22 mouse cellular contexts compared by ENCODE assay signal in genomic region chr11:106729656-106730055, GRCm38 (mm10). TPM values are rescaled to one million over a fixed set of nuclear protein-coding genes. Genes with fewer than 3 reads are reported as not detected.
DNase-seq lines count a peak whose midpoint lies in the region; ATAC-seq and TF ChIP-seq lines count a peak whose summit lies in the region.
"Had no signal": no experiment of that assay in that cellular context is flagged by ENCODE, and none has a peak within 500 bp of the region (broad histone marks: within the 10 kb centered on the region; RNA-seq: fewer than 3 reads in every experiment).

No protein-coding gene starts in this region.

- no peaks in the 10 kb centered on the region for H3K36me3 ChIP-seq in heart, embryonic 13.5 days
- H3K36me3 ChIP-seq in kidney, postnatal 0 days (ENCODE audit: insufficient read depth, low read length) = no peaks in the 10 kb centered on the region
- H3K36me3 ChIP-seq: embryonic facial prominence, embryonic 13.5 days; forebrain, embryonic 12.5 days; hindbrain, embryonic 10.5 days; intestine, embryonic 15.5 days had no signal

- 97% methylated on average over 1 of the region's 1 CpGs for WGBS in heart, embryonic 13.5 days
- WGBS in kidney, postnatal 0 days = 96% methylated on average over 1 of the region's 1 CpGs

- H3K4me1 ChIP-seq in heart, embryonic 13.5 days = peaks cover 40% of the 10 kb centered on the region
- no peaks in the 10 kb centered on the region for H3K4me1 ChIP-seq in kidney, postnatal 0 days (replicated peaks; ENCODE audit: insufficient read depth, low read length)

- intact Hi-C loops in heart, postnatal 14 days (cut with DNase I) = no loop called here
- intact Hi-C loops in heart, postnatal 25 days (cut with DNase I) = no loop called here

- DNase-seq in heart, adult 11 months = peak; percentile 74
- DNase-seq in heart, postnatal 14 days = no peak
- DNase-seq in heart, postnatal 25 days (ENCODE audit: low spot score) = no peak
- DNase-seq in kidney, postnatal 0 days (ENCODE audit: low spot score) = no peak
- no peak for DNase-seq in kidney, adult 8-10 months
- DNase-seq in R1 (ENCODE audit: low read depth, low spot score) = peak; percentile 44
- DNase-seq in right cerebral cortex, postnatal 4 days = no peak
- DNase-seq: adrenal gland, postnatal 14 days; cerebellum, adult 18-20 months; cerebellum, adult 9-11 months; cerebellum, postnatal 36 days; gastrocnemius, postnatal 14 days; kidney, adult 18-20 months had no signal

- no peaks in the 10 kb centered on the region for H3K27me3 ChIP-seq in heart, embryonic 13.5 days (replicated peaks)
- H3K27me3 ChIP-seq in kidney, postnatal 0 days (ENCODE audit: insufficient read depth, low read length) = no peaks in the 10 kb centered on the region
- H3K27me3 ChIP-seq: embryonic facial prominence, embryonic 13.5 days; forebrain, embryonic 12.5 days; intestine, embryonic 15.5 days had no signal

- no peak for TF ChIP-seq CTCF in kidney, postnatal 0 days (IDR thresholded peaks at IDR 0.05; ENCODE audit: low read depth)

- ATAC-seq in heart, embryonic 13.5 days (ENCODE audit: extremely low read depth, insufficient number of reproducible peaks, low FRiP score, low TSS enrichment) = no peak
- no peak for ATAC-seq in kidney, postnatal 0 days (replicated peaks; ENCODE audit: low FRiP score, low read depth)
- ATAC-seq: activated CD4-positive, CD25-positive, alpha-beta regulatory T cell, adult 4 months; forebrain, embryonic 16.5 days; intestine, embryonic 15.5 days had no signal

- H3K9me3 ChIP-seq in heart, embryonic 13.5 days = peaks cover 8% of the 10 kb centered on the region; the same call in 1 of the 2 replicates
- 0 out of 2 replicates have a peak, but pooled peaks cover 3% of the 10 kb centered on the region for H3K9me3 ChIP-seq in kidney, postnatal 0 days (replicated peaks; ENCODE audit: low read length)
- H3K9me3 ChIP-seq: forebrain, embryonic 12.5 days; intestine, embryonic 15.5 days had no signal

- H3K4me3 ChIP-seq in heart, embryonic 13.5 days = no peak overlapping the region
- no peak overlapping the region for H3K4me3 ChIP-seq in kidney, postnatal 0 days (replicated peaks; ENCODE audit: low read depth, low read length)
- H3K4me3 ChIP-seq: embryonic facial prominence, embryonic 13.5 days; forebrain, embryonic 12.5 days; hindbrain, embryonic 10.5 days; intestine, embryonic 15.5 days had no signal

- H3K27ac ChIP-seq in heart, embryonic 13.5 days (replicated peaks) = peak overlapping the region; percentile 91
- peak overlapping the region; percentile 31; the same call in 1 of the 2 replicates for H3K27ac ChIP-seq in kidney, postnatal 0 days
- H3K27ac ChIP-seq: embryonic facial prominence, embryonic 13.5 days; forebrain, embryonic 12.5 days; hindbrain, embryonic 10.5 days; hindbrain, embryonic 14.5 days; intestine, embryonic 15.5 days had no signal

- no peak overlapping the region for H3K9ac ChIP-seq in heart, embryonic 13.5 days
- H3K9ac ChIP-seq in kidney, postnatal 0 days (ENCODE audit: low read depth, low read length) = no peak overlapping the region
- H3K9ac ChIP-seq: embryonic facial prominence, embryonic 13.5 days; forebrain, embryonic 12.5 days; hindbrain, embryonic 14.5 days; intestine, embryonic 15.5 days had no signal

- no peak overlapping the region for H3K4me2 ChIP-seq in heart, embryonic 13.5 days
- H3K4me2 ChIP-seq in kidney, postnatal 0 days (ENCODE audit: low read length) = no peak overlapping the region
- H3K4me2 ChIP-seq: embryonic facial prominence, embryonic 13.5 days; forebrain, embryonic 12.5 days; hindbrain, embryonic 14.5 days; intestine, embryonic 15.5 days had no signal

RNA-seq across cellular contexts. Expression of gene Pecam1, which starts 20.8 kb away (rescaled TPM):
- 100 to 1,000 TPM; 173 to 180 TPM for total RNA-seq in heart, postnatal 14 days (2021)
- polyA plus RNA-seq in heart, embryonic 13.5 days (2015; fragmentation: Nextera tagmentation; extraction: Ambion mirVana) = 60.7 and 61.4 TPM in 2 replicates
- total RNA-seq in heart, postnatal 25 days (2021) = 100 to 1,000 TPM; 127 to 139 TPM
- polyA plus RNA-seq in kidney, postnatal 0 days (2015; fragmentation: Nextera tagmentation; extraction: Ambion mirVana) = 54.1 and 55.0 TPM in 2 replicates

RNA-seq across cellular contexts. Expression of gene Milr1, which starts 21.4 kb away (rescaled TPM):
- 1 to 10 TPM; 1.3 to 1.4 TPM for total RNA-seq in heart, postnatal 14 days (2021)
- polyA plus RNA-seq in heart, embryonic 13.5 days (2015; fragmentation: Nextera tagmentation; extraction: Ambion mirVana) = 1.5 and 1.9 TPM in 2 replicates
- total RNA-seq in heart, postnatal 25 days (2021) = 1 to 10 TPM; 1.1 to 1.6 TPM
- polyA plus RNA-seq in kidney, postnatal 0 days (2015; fragmentation: Nextera tagmentation; extraction: Ambion mirVana) = 0.78 and 0.89 TPM in 2 replicates
- total RNA-seq: MEL had no signal

RNA-seq across cellular contexts. Expression of gene Polg2, which starts 49.7 kb away (rescaled TPM):
- 1 to 10 TPM; 3.8 to 4.1 TPM for total RNA-seq in heart, postnatal 14 days (2021)
- 6.1 and 6.5 TPM in 2 replicates for polyA plus RNA-seq in heart, embryonic 13.5 days (2015; fragmentation: Nextera tagmentation; extraction: Ambion mirVana)
- 1 to 10 TPM; 4.2 to 4.9 TPM for total RNA-seq in heart, postnatal 25 days (2021)
- 11.1 and 11.9 TPM in 2 replicates for polyA plus RNA-seq in kidney, postnatal 0 days (2015; fragmentation: Nextera tagmentation; extraction: Ambion mirVana)

RNA-seq across cellular contexts. Expression of gene Ddx5, which starts 59.3 kb away (rescaled TPM):
- 100 to 1,000 TPM; 425 to 428 TPM for total RNA-seq in heart, postnatal 14 days (2021)
- 192 and 199 TPM in 2 replicates for polyA plus RNA-seq in heart, embryonic 13.5 days (2015; fragmentation: Nextera tagmentation; extraction: Ambion mirVana)
- total RNA-seq in heart, postnatal 25 days (2021) = 100 to 1,000 TPM; 310 to 351 TPM
- 297 and 309 TPM in 2 replicates for polyA plus RNA-seq in kidney, postnatal 0 days (2015; fragmentation: Nextera tagmentation; extraction: Ambion mirVana)

RNA-seq across cellular contexts. Expression of gene Cep95, which starts 59.4 kb away (rescaled TPM):
- total RNA-seq in heart, postnatal 14 days (2021) = 1 to 10 TPM; 8.2 to 8.3 TPM
- polyA plus RNA-seq in heart, embryonic 13.5 days (2015; fragmentation: Nextera tagmentation; extraction: Ambion mirVana) = 11.5 and 13.7 TPM in 2 replicates
- total RNA-seq in heart, postnatal 25 days (2021) = 1 to 10 TPM; 5.9 to 7.3 TPM
- 12.7 and 13.8 TPM in 2 replicates for polyA plus RNA-seq in kidney, postnatal 0 days (2015; fragmentation: Nextera tagmentation; extraction: Ambion mirVana)

Comparison
In these comparisons a context has a peak if more than half of its experiments do, and no peak if none do; other contexts are left out.
1. DNase-seq: peak in heart, adult 11 months (single experiment) and R1 (single experiment); none in heart, postnatal 14 days (0 of 2), heart, postnatal 25 days (single experiment), kidney, postnatal 0 days (single experiment), kidney, adult 8-10 months (0 of 2) and right cerebral cortex, postnatal 4 days (single experiment).